Mouse (Mus musculus) CD4-positive helper T cell, adult 2 months (primary cell): ENCODE results near the gene Doc2a.
"Not testable (repeated sequence)": the region's sequence is repeated elsewhere in the genome, so short reads cannot be mapped to it uniquely, and the experiment has no call there.

Source experiments
- DNase-seq: peaks from one replicate; pipeline ENCODE4 v3.0.0-alpha.2; 2012; ENCODE audit warnings: low read depth, missing footprints, low spot score

Gene Doc2a

GRCm38 (mm10) chr7:126868003-126868402 is 20.8 kb downstream of the Doc2a start:
- DNase-seq: no peak

- no peak for DNase-seq
Observed at GRCm38 (mm10) chr7:126869780-126870519, 22.7 kb downstream of the Doc2a start.

GRCm38 (mm10) chr7:126870520-126870891 is 23.3 kb downstream of the Doc2a start:
- DNase-seq: no peak

GRCm38 (mm10) chr7:126877239-126877638 is 30.0 kb downstream of the Doc2a start:
- no peak for DNase-seq

- no peak for DNase-seq
Observed at GRCm38 (mm10) chr7:126881040-126881439, 33.8 kb downstream of the Doc2a start.

- DNase-seq: peak; percentile 30
Observed at GRCm38 (mm10) chr7:126883731-126884181, 36.5 kb downstream of the Doc2a start.

GRCm38 (mm10) chr7:126884286-126885164 is 37.3 kb downstream of the Doc2a start, which contains the start of gene Taok2:
Gene Taok2, minus strand, starts transcription at chr7:126884703.
- DNase-seq: peak; percentile 95

GRCm38 (mm10) chr7:126887281-126887680 is 40.1 kb downstream of the Doc2a start:
- DNase-seq: no peak

- DNase-seq: no peak
Observed at GRCm38 (mm10) chr7:126888852-126889251, 41.6 kb downstream of the Doc2a start.

- no peak for DNase-seq
Observed at GRCm38 (mm10) chr7:126896912-126897311, 49.7 kb downstream of the Doc2a start.

GRCm38 (mm10) chr7:126897390-126898101 is 50.3 kb downstream of the Doc2a start:
- DNase-seq: peak; percentile 41

- DNase-seq: peak; percentile 91
Observed at GRCm38 (mm10) chr7:126898102-126898990, 51.1 kb downstream of the Doc2a start.

- DNase-seq: not testable (repeated sequence)
Observed at GRCm38 (mm10) chr7:126899781-126900180, 52.6 kb downstream of the Doc2a start.
